Mouse (Mus musculus) hindbrain, postnatal 0 days (tissue): ENCODE data around the gene Sned1. TPM values are rescaled to one million over a fixed set of nuclear protein-coding genes. Genes with fewer than 3 reads are reported as not detected.

Experiments used
- ATAC-seq: fragments of 200-750 bp; cut with Nextera tagmentation; 2 replicates; pipeline ENCODE4 v1.8.0; 2017; ENCODE audit warnings: mild to moderate bottlenecking, moderate TSS enrichment, moderate library complexity
- DNase-seq: peaks from one replicate; pipeline ENCODE4 v3.0.0-alpha.2; 2015; ENCODE audit warnings: low spot score
- H3K27ac ChIP-seq: fragments of 300-500 bp; sonication (generic); 2 replicates; pipeline ENCODE4 v1.5.1; 2014; ENCODE audit warnings: mild to moderate bottlenecking
- H3K27me3 ChIP-seq: fragments of 300-500 bp; sonication (generic); 2 replicates; pipeline ENCODE4 v1.6.1; 2014; ENCODE audit warnings: low read length, mixed read lengths; ENCODE audit not compliant: insufficient read depth
- H3K36me3 ChIP-seq: fragments of 300-500 bp; sonication (generic); 2 replicates; pipeline ENCODE4 v1.6.1; 2014; ENCODE audit warnings: low read length, mixed read lengths; ENCODE audit not compliant: insufficient read depth
- H3K4me1 ChIP-seq: fragments of 300-500 bp; sonication (generic); 2 replicates; pipeline ENCODE4 v1.6.1; 2014; ENCODE audit warnings: antibody characterized with exemption, low read length, mixed read lengths; ENCODE audit not compliant: insufficient read depth
- H3K4me2 ChIP-seq: fragments of 300-500 bp; sonication (generic); 2 replicates; pipeline ENCODE4 v1.6.1; 2014; ENCODE audit warnings: low read depth, mild to moderate bottlenecking, low read length, moderate library complexity, mixed read lengths
- H3K4me3 ChIP-seq: fragments of 300-500 bp; sonication (generic); 2 replicates; pipeline ENCODE4 v1.5.1; 2014; ENCODE audit warnings: low read length
- H3K9ac ChIP-seq: fragments of 300-500 bp; sonication (generic); replicated peaks from 2 replicates; pipeline ENCODE4 v1.6.1; 2014; ENCODE audit warnings: mild to moderate bottlenecking, low read length, moderate library complexity, mixed read lengths
- H3K9me3 ChIP-seq: fragments of 300-500 bp; sonication (generic); 2 replicates; pipeline ENCODE4 v1.6.1; 2016; ENCODE audit warnings: low read length, mixed read lengths
- CTCF ChIP-seq: IDR thresholded peaks from 2 replicates; pipeline ENCODE4 v1.5.1; 2016; ENCODE audit warnings: antibody characterized with exemption, control low read depth, low read depth
- WGBS: fragments of 180-500 bp; shearing (Covaris S2); extraction: QIAGEN DNeasy Blood & Tissue Kit; methylation state at CpG from one replicate; pipeline ENCODE4 v1.1.7; 2014; 5-methylcytosine and 5-hydroxymethylcytosine counted together
- polyA plus RNA-seq: library from polyadenylated mRNA; unstranded; fragments of >200 nt; fragmentation: Nextera tagmentation; extraction: Ambion mirVana; gene quantifications from 2 replicates; pipeline ENCODE4 v1.2.1, GENCODE M21; 2015
- total RNA-seq: library from RNA; depleted of rRNA; stranded (reverse); fragments of >200 nt; gene quantifications from 2 replicates; pipeline ENCODE4 v1.2.3, GENCODE M21; 2014

The Sned1 gene
- total and polyA plus RNA-seq, 2 experiments from 2014 or later, result 9.2 to 33.7 TPM

DNA sequence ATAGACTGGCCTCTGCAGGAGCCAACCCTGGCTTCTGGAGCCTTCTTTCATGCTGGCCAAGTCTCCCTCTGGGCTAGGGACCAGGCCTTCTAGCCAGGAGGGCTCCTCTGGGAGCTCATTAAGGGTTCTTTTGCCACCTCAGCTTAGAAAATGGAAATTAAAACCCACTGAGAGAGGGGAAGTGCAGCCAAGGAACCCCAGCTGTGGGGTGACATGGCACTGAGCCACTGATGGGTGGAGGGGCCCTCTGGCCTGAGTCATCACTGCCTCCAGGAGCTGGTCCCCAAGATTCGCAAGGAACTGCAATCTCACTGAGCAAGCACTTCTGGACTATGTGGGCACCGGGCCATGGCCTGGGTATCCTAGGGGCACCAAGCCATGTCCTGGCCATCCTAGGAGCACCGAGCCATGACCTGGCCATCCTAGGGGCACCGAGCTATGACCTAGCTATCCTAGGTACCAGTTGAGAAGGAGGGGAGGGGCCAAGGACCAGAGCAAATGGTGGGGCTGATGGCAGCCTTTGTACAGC, 28.0 kb upstream of the Sned1 start:
- no peak for DNase-seq
- H3K36me3 ChIP-seq, result no peaks in the 10 kb centered on the region
- WGBS, result 79% methylated on average over 4 of the region's 4 CpGs

DNA sequence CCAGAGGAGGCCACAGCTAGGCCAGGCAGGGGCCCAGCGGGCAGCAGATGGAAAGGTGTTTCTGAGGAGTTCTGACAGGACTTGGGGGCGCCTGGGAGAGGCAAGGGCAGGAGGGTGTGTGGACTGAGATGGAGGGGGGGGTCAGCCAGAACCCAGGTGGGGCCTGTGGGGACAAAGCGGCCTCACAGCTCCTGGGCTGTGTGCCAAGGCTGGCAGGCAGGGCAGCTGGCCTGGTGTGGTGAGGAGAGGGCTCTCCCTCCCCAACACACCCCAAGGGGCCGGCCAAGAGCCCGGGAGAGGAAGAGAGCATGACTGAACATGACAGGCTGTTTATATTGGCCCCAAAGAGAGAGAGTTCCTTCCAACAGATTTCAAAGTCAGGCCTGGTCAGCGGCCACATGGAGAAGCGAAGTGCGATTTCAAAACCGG, 25.4 kb upstream of the Sned1 start:
- H3K9me3 ChIP-seq, result no peaks in the 10 kb centered on the region
- ATAC-seq, result peak; percentile 86
- 15% methylated on average over 9 of the region's 9 CpGs for WGBS
- no peaks in the 10 kb centered on the region for H3K27me3 ChIP-seq
- DNase-seq, result peak; percentile 88
- H3K9ac ChIP-seq, result no peak overlapping the region
- no peak for TF ChIP-seq CTCF
- no peak overlapping the region for H3K4me2 ChIP-seq
- H3K27ac ChIP-seq, result peak overlapping the region; percentile 51; the same call in 1 of the 2 replicates
- H3K4me1 ChIP-seq, result peaks cover 20% of the 10 kb centered on the region
- no peak overlapping the region for H3K4me3 ChIP-seq
- H3K36me3 ChIP-seq, result no peaks in the 10 kb centered on the region

More for the DNA sequence above, 28.0 kb upstream of the Sned1 start:
- Histone ChIP-seq H3K27me3 (no peaks in the 10 kb centered on the region), H3K4me2 (no peak overlapping the region), H3K4me3 (no peak overlapping the region), H3K4me1 (peaks cover 20% of the 10 kb centered on the region), H3K9me3 (no peaks in the 10 kb centered on the region), H3K27ac (no peak overlapping the region), H3K9ac (no peak overlapping the region)
- no peak for TF ChIP-seq CTCF
- no peak for ATAC-seq

DNA sequence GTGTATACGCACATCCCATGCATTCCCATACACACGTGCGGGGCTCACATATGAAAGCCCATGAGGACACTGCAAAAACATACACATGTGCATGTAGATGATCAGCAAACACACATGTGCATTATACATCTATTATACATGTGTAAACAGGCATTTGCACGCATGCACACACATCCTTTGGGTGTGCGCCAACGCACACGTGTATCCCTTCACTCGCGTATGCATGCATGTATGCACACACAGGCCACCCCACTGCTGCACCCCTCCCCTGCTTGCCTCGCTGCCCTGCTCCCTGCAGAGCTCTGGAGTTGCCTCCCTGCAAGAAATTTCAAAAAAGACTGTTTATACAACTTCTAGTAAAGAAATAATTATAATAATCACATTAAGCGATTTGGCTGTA, 24.6 kb upstream of the Sned1 start:
- H3K4me2 ChIP-seq, result no peak overlapping the region
- no peak for ATAC-seq
- H3K9ac ChIP-seq, result no peak overlapping the region; the same call in 1 of the 2 replicates
- no peak for TF ChIP-seq CTCF
- H3K4me3 ChIP-seq, result no peak overlapping the region
- H3K36me3 ChIP-seq, result no peaks in the 10 kb centered on the region
- 70% methylated on average over 11 of the region's 11 CpGs for WGBS
- no peaks in the 10 kb centered on the region for H3K9me3 ChIP-seq
- H3K4me1 ChIP-seq, result peaks cover 17% of the 10 kb centered on the region
- no peak overlapping the region for H3K27ac ChIP-seq
- no peaks in the 10 kb centered on the region for H3K27me3 ChIP-seq
- no peak for DNase-seq

- Histone ChIP-seq H3K9ac (no peak overlapping the region), H3K9me3 (no peaks in the 10 kb centered on the region), H3K27me3 (no peaks in the 10 kb centered on the region), H3K4me3 (no peak overlapping the region), H3K4me1 (peaks cover 18% of the 10 kb centered on the region), H3K27ac (0 out of 2 replicates have a peak overlapping the region, but pooled peaks have one; percentile 26), H3K36me3 (no peaks in the 10 kb centered on the region), H3K4me2 (no peak overlapping the region)
- DNase-seq (peak; percentile 22), ATAC-seq (no peak)
- 26% methylated on average over 10 of the region's 10 CpGs for WGBS
- no peak for TF ChIP-seq CTCF
These were observed 24.0 kb upstream of the Sned1 start for GRCm38 (mm10) chr1:93211549-93212220.

- H3K27ac ChIP-seq, result no peak overlapping the region
- H3K4me2 ChIP-seq, result no peak overlapping the region
- WGBS, result 75% methylated on average over 7 of the region's 7 CpGs
- H3K9me3 ChIP-seq, result no peaks in the 10 kb centered on the region
- H3K4me3 ChIP-seq, result no peak overlapping the region
- TF ChIP-seq CTCF, result no peak
- DNase-seq, result no peak
- no peak for ATAC-seq
- no peak overlapping the region for H3K9ac ChIP-seq
- H3K36me3 ChIP-seq, result no peaks in the 10 kb centered on the region
- peaks cover 24% of the 10 kb centered on the region for H3K4me1 ChIP-seq
- H3K27me3 ChIP-seq, result no peaks in the 10 kb centered on the region
These were observed 23.2 kb upstream of the Sned1 start for GRCm38 (mm10) chr1:93212441-93212840.

GRCm38 (mm10) chr1:93214612-93215011, 21.0 kb upstream of the Sned1 start:
- Histone ChIP-seq H3K4me2 (no peak overlapping the region), H3K9ac (no peak overlapping the region), H3K4me3 (no peak overlapping the region), H3K27me3 (no peaks in the 10 kb centered on the region), H3K36me3 (no peaks in the 10 kb centered on the region), H3K27ac (no peak overlapping the region), H3K4me1 (peaks cover 22% of the 10 kb centered on the region), H3K9me3 (no peaks in the 10 kb centered on the region)
- no peak for TF ChIP-seq CTCF
- 33% methylated on average over 5 of the region's 5 CpGs for WGBS
- DNase-seq (no peak), ATAC-seq (no peak)
